Mouse (Mus musculus) neural tube, embryonic 15.5 days (tissue): ENCODE measurements at regions not wholly inside any gene's neighbourhood (a gene's known extent, or its start where the extent isn't known, plus 50 kb on each side); places are given as distances from the start of the nearest gene placed in this dataset.

Experiments
- ATAC-seq: fragments of 200-750 bp; cut with Nextera tagmentation; 2 replicates; pipeline ENCODE4 v1.8.0; 2017; ENCODE audit warnings: mild to moderate bottlenecking, moderate TSS enrichment, moderate library complexity; ENCODE audit not compliant: low FRiP score
- H3K27ac ChIP-seq: fragments of 300-500 bp; sonication (generic); replicated peaks from 2 replicates; pipeline ENCODE4 v1.5.1; 2015; ENCODE audit warnings: mild to moderate bottlenecking, inconsistent platforms
- H3K27me3 ChIP-seq: fragments of 300-500 bp; sonication (generic); replicated peaks from 2 replicates; pipeline ENCODE4 v1.6.1; 2015; ENCODE audit warnings: inconsistent platforms
- H3K36me3 ChIP-seq: fragments of 300-500 bp; sonication (generic); 2 replicates; pipeline ENCODE4 v1.6.1; 2015; ENCODE audit warnings: inconsistent platforms
- H3K4me1 ChIP-seq: fragments of 300-500 bp; sonication (generic); 2 replicates; pipeline ENCODE4 v1.6.1; 2015; ENCODE audit warnings: inconsistent platforms
- H3K4me2 ChIP-seq: fragments of 300-500 bp; sonication (generic); 2 replicates; pipeline ENCODE4 v1.6.1; 2015; ENCODE audit warnings: inconsistent platforms, mild to moderate bottlenecking, moderate library complexity
- H3K4me3 ChIP-seq: fragments of 300-500 bp; sonication (generic); replicated peaks from 2 replicates; pipeline ENCODE4 v1.5.1; 2015; ENCODE audit warnings: mild to moderate bottlenecking, inconsistent platforms
- H3K9ac ChIP-seq: fragments of 300-500 bp; sonication (generic); replicated peaks from 2 replicates; pipeline ENCODE4 v1.6.1; 2015; ENCODE audit warnings: mild to moderate bottlenecking, inconsistent platforms
- H3K9me3 ChIP-seq: fragments of 300-500 bp; sonication (generic); replicated peaks from 2 replicates; pipeline ENCODE4 v1.6.1; 2016; ENCODE audit warnings: inconsistent platforms
- WGBS: fragments of 180-500 bp; shearing (Covaris S2); methylation state at CpG from one replicate; pipeline ENCODE4 v1.1.7; 2015; ENCODE audit warnings: mixed read lengths; 5-methylcytosine and 5-hydroxymethylcytosine counted together

- Histone ChIP-seq H3K4me1 (no peaks in the 10 kb centered on the region), H3K27ac (no peak overlapping the region), H3K27me3 (no peaks in the 10 kb centered on the region), H3K36me3 (no peaks in the 10 kb centered on the region), H3K9ac (no peak overlapping the region), H3K4me2 (no peak overlapping the region), H3K4me3 (no peak overlapping the region), H3K9me3 (no peaks in the 10 kb centered on the region)
- ATAC-seq: no peak
Observed at GRCm38 (mm10) chr10:65342513-65342912, 1252.4 kb upstream of the Lrrtm3 start.

GRCm38 (mm10) chr10:65330345-65330744 lies 1240.3 kb upstream of the Lrrtm3 start:
- H3K4me1 ChIP-seq: no peaks in the 10 kb centered on the region
- 41% methylated on average over 1 of the region's 1 CpGs for WGBS
- ATAC-seq: peak; percentile 74
- no peaks in the 10 kb centered on the region for H3K36me3 ChIP-seq
- H3K27me3 ChIP-seq: no peaks in the 10 kb centered on the region
- H3K9me3 ChIP-seq: no peaks in the 10 kb centered on the region
- H3K27ac ChIP-seq: no peak overlapping the region
- H3K4me2 ChIP-seq: no peak overlapping the region
- no peak overlapping the region for H3K4me3 ChIP-seq
- no peak overlapping the region for H3K9ac ChIP-seq

GRCm38 (mm10) chr10:65324840-65325410 lies 1234.8 kb upstream of the Lrrtm3 start:
- no peaks in the 10 kb centered on the region for H3K27me3 ChIP-seq

GRCm38 (mm10) chr10:65298263-65298662 lies 1208.2 kb upstream of the Lrrtm3 start:
- Histone ChIP-seq H3K4me3 (no peak overlapping the region), H3K4me2 (no peak overlapping the region), H3K9ac (no peak overlapping the region), H3K4me1 (no peaks in the 10 kb centered on the region), H3K27me3 (no peaks in the 10 kb centered on the region), H3K36me3 (no peaks in the 10 kb centered on the region), H3K27ac (no peak overlapping the region), H3K9me3 (no peaks in the 10 kb centered on the region)
- ATAC-seq: no peak
- WGBS: 96% methylated on average over 1 of the region's 1 CpGs

More at GRCm38 (mm10) chr10:65324840-65325410, 1234.8 kb upstream of the Lrrtm3 start:
- no peaks in the 10 kb centered on the region for H3K9me3 ChIP-seq
- no peak overlapping the region for H3K4me2 ChIP-seq
- no peak overlapping the region for H3K27ac ChIP-seq
- no peak for ATAC-seq
- H3K9ac ChIP-seq: no peak overlapping the region
- 75% methylated on average over 2 of the region's 2 CpGs for WGBS
- no peaks in the 10 kb centered on the region for H3K36me3 ChIP-seq
- no peak overlapping the region for H3K4me3 ChIP-seq
- no peaks in the 10 kb centered on the region for H3K4me1 ChIP-seq
